Mouse (Mus musculus) left cerebral cortex, adult 8-10 months (tissue): Measurements from ENCODE around the gene Cdk5rap1. TPM values are rescaled to one million over a fixed set of nuclear protein-coding genes. Genes with fewer than 3 reads are reported as not detected.
A peak's percentile ranks its signal among the peaks of the same experiment; 100 is the strongest.
"Not testable (repeated sequence)": the region's sequence is repeated elsewhere in the genome, so short reads cannot be mapped to it uniquely, and the experiment has no call there.

ENCODE experiments used
- DNase-seq, 2 experiments: peaks; one replicate each; pipeline ENCODE4 v3.0.0; 2022; ENCODE audit warnings: low spot score in 2 of 2
- total RNA-seq, 4 experiments: library from RNA; stranded (reverse); gene quantifications; 2 replicates each; pipeline ENCODE4 v1.2.4; 2022

The Cdk5rap1 gene
- total RNA-seq, 4 experiments from 2014 or later: 11.9 to 18.9 (median 15.1) TPM

DNA sequence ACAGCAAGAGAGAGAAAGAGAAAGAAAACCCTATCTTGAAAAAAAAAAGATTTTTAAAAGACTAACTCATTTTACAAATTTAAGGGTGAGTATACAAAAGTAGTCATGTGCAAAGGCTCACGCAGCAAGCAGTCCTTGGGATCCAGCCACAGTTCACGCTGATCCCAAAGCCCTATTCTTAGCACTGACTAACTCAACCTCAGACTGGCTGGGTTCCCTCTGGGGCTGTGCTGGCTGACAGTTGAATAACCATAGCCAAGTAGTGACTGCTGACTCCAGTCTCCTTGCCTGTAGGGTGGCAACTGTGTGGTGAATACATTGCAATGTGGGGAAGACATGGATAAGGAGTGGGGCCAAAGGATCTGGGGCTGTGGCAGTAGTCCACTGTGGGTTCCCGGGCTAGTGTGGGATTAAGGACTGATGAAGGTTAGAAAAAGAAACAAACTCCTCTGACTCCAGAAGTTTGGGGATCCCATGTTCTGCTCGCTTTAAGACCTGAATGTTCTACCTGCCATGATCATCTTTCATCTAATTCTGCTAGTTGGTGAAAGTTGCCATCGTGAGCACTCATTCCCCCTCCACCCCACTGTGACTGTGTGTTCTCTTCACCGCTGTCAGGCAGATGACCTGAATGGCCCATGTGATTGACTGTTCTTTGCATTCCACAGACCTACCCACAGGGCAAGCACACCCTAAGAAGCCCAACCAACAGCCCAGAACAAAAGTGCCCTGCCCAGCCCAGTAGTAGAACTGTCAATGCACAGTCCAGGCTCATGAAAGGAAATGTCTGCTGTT is 2.2 kb upstream of the Cdk5rap1 start:
- DNase-seq: no peak

DNA sequence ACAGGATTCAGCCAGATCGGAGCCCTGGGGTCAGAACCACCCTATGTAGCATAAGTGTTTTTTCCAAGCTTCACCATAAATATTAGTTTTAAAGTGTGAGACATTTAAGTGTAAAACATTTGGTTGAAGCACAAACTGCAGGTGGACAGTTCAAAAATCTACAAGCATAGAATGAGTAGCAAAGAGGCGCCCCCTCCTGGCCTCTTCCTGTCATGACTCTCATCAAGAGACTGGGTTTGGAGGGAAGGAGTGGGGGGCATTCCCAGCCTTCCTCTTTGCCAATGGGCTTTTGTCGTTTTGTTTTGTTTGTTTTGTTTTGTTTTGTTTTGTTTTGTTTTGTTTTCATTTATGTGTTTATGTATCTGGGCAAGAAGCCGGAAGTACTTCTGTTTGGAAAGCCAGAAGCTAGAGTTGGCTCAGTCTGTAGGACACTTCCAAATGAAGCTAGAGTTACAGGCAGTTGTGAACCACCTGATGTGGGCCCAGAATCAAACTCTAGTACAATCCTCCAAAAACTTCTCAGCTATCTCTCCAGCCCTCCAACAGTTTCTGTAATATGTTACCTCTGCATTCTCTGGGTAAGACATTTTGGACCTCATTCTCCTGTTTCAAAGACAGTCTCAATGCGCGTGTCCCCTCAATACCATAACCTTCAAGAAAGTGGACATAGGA is 1.3 kb upstream of the Cdk5rap1 start:
- DNase-seq: no peak

DNA sequence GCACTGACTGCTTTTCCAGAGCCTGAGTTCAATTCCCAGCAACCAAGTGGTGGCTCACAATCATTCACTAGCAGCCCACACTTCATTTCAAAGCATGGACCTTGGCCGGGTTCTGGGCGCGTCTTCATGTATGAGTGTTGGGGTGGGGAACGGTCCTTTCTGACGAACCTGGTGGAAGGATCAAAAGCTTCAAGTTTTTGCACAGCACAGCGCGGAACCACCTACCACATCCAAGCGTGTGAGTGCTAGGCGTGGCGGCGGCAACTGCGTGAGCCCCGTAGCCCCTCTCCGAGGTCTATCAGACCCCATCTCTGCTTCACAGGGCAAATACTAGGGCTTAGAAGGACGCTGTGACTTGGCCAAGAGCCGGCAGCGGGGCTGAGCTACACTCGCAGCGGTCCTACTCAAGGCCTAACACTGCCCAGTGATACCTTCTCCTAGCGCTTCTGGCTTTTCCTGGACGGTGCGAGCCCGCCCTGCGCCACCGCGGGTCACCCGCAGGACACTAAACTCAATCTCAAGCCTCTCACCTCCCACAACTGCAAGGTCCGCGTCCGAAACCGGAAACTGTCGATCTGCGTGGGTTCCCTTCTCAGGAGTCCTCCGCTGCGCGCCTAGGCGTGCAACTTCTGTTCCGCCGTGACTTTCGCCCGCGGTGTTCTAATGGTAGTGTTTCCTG is 520 bp downstream of the Cdk5rap1 start:
- peak; percentile 66 to 87 for DNase-seq

GRCm38 (mm10) chr2:154367510-154367909 is 5.3 kb downstream of the Cdk5rap1 start:
- DNase-seq: no peak

- not testable (repeated sequence) for DNase-seq
These were observed 18.8 kb downstream of the Cdk5rap1 start for GRCm38 (mm10) chr2:154354000-154354425.

DNA sequence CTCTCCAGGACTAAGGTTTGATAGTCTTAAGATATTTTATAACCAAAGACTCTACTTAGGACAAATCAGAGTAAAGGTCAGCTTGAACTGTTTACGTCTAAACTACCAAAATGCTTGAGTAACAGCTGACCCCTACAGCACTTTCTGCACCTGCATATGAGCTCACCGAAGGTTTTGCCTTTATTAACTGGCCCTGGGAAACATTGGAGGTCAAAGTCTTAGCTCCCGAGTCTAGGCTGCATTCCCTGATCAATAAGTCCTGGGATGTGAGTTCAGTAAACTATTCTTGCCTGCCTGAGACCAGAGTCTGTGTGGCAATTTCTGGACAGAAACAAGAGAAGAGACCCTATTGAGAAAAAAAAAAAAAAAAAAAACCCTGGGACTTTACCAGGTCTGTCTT is 24.7 kb downstream of the Cdk5rap1 start:
- DNase-seq: no peak

DNA sequence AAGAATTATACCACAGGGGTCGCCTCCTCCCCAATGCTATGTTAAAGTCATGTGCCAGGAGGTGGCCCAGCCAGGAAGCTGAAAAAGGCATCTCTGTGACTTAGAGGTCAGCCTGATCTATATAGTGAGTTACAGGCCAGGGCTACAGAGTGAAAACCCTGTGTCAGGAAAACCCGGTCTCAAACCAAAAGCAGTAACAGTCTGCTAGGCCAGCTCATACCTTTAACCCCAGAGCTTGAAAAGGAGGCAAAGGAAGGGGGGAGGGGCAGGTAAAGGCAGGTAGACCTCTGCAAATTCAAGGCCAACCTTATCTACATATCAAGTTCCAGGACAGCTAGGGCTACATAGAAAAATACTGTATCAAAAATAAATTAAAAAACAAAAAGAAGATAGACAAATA is 33.5 kb downstream of the Cdk5rap1 start:
- DNase-seq: no peak

DNA sequence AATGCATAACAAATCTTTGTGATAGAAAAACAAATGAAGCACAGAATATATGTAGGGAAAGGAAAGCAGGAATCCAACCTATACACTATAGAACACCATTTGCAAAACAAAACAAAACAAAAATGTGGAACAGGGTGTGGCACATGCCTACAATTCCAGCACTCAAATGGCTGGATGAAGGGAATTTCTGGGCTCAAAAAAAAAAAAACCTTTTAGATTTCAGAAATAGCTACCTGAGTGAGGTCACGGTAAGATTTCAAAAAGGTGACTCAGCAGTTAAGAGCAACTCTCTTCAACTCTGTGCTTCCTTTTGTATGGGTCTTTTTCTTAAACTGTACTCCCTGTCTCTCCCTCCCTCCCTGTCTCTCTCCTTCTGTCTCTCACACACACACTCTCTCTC is 34.6 kb downstream of the Cdk5rap1 start:
- DNase-seq: no peak

DNA sequence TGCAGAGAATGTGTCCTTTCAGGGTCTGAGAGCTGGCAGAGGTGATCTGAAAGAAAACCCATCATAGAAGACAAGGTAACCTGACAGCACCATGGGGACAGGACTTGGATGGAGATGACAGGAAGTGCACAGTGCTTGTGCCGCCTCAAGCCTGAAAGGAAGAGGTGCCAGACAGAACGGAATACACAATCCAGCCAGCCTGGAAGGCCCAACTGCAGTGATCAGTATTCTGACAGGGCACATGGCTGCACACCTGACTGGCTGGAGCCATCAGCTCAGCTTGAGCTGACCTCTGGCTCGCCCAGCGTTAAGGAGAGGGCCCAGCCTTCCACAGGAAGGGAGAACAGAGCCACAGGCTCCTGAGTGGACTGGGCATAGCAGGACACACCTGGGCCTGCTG is 37.2 kb downstream of the Cdk5rap1 start:
- DNase-seq: no peak

GRCm38 (mm10) chr2:154326852-154327251 is 46.0 kb downstream of the Cdk5rap1 start:
- DNase-seq: no peak

DNA sequence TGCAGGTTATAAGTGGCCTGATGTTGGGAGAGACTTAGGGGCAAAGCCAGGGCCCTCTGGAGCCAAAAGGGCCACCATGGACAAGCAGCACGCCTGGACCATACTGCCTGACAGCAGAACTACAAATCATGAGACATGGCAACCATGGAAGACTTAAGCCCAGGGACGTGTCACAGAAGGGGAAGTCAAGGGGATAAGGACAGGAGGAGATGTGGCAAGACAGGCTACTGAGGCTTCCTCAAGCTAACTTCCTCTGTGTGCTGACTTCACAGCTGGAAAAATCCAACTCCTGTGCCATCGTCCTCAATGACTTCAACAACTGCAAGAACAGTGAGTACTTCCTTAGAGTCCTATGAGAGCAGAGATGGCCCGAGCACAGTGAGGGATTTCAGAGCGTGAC is 59.0 kb downstream of the Cdk5rap1 start:
- DNase-seq: not testable (repeated sequence)

GRCm38 (mm10) chr2:154306927-154307326 is 65.9 kb downstream of the Cdk5rap1 start, which contains the start of gene Bpifb9b:
TSS of gene Bpifb9b (plus strand) at chr2:154307227.
- not testable (repeated sequence) for DNase-seq

DNA sequence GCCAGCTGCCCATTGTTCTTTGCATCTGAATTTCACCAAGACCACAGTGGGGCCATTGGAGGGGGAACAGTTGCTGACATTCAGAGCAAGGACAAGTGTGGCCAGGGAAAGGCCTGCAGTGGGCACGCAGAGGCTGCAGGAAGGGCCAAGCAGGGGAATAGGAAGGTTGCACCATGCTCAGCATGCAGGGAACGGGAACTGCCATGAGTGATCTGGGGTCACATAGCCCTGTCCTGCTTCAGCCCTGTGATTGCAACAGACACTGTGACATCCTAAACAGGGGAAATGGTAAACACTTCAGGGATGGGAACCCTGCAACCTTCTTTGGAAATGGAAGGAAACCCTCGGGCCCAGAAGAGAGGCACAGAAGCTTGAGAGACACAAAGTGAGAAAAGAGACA is 68.2 kb downstream of the Cdk5rap1 start:
- not testable (repeated sequence) for DNase-seq

- no peak for DNase-seq
These were observed 71.0 kb downstream of the Cdk5rap1 start for GRCm38 (mm10) chr2:154301763-154302162.

DNA sequence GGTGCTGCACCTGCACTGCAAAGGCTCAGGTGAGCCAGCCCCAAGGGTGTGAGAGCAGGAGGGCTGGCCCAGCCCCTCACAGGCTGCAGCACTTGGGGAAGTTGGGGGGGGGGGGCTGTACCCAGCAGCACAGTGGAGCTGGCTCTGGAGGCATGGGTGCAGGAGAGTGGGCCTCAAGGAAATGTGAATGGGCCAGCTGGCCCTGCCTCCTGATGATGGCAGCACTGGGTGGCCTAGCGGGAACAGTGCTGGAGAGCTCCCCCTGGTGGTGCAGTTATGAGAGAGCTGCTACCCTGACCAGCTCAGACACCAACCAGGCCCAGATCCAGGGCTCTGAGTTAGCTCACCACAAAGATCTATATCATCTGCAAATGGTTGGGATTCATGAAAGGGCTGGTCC is 72.3 kb downstream of the Cdk5rap1 start:
- no peak for DNase-seq

DNA sequence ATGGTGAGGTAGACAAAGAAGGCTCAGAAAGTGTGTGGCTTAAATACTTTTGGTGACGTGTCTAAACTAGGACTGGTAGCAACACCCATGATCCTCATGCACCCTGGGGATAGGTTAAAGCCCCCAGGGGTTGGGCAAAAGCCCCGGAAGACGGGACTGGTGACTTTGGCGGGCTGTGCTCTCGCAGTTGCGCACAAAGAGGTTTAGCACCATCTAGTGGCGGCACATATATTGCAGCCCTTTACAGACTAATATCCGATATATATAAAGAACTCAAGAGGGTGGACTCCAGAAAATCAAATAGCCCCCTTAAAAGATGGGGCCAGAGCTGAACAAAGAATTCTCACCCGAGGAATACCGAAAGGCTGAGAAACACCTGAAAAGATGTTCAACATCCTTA is 78.1 kb downstream of the Cdk5rap1 start:
- peak in 1 of 2 experiments; percentile 28 for DNase-seq

- DNase-seq: no peak
These were observed 80.0 kb downstream of the Cdk5rap1 start for GRCm38 (mm10) chr2:154292833-154293232.

DNA sequence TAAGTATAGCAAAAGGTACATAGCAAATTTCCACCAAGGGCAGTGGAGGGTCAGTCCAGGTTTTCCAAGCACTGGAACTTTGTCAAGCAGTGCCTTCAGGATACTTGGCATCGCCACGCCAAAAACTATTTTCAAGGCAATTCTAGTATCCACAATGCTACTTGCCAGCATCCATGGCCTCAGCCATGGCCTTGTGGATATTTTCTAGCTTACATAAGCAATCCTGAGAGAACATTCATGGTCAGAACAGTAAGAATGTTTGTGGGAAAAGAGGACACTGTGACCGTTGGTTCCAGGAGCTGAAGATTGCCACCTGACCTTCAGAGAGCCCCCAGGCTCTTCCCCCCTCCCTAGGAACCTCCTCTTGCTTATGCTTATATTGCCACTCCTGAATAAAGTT is 80.9 kb downstream of the Cdk5rap1 start:
- DNase-seq: not testable (repeated sequence)
